Mouse (Mus musculus) layer of hippocampus, postnatal 25 days (tissue): ENCODE measurements at regions not wholly inside any gene's neighbourhood (a gene's known extent, or its start where the extent isn't known, plus 50 kb on each side); places are given as distances from the start of the nearest gene placed in this dataset.

ENCODE experiments used
- DNase-seq, 2 experiments: peaks; one replicate each; pipeline ENCODE4 v3.0.0; 2022; ENCODE audit warnings: mixed read lengths in 2 of 2, low spot score in 1 of 2; ENCODE audit errors: extremely low spot score in 1 of 2

GRCm38 (mm10) chr9:116241933-116242526 is 66.9 kb upstream of the Tgfbr2 start:
- DNase-seq: no peak

GRCm38 (mm10) chr9:116241290-116241689 is 66.1 kb upstream of the Tgfbr2 start:
- no peak for DNase-seq

GRCm38 (mm10) chr9:116236836-116237235 is 61.7 kb upstream of the Tgfbr2 start:
- DNase-seq: no peak

GRCm38 (mm10) chr9:116234170-116234569 is 59.0 kb upstream of the Tgfbr2 start:
- no peak for DNase-seq

GRCm38 (mm10) chr9:116232386-116232785 is 57.2 kb upstream of the Tgfbr2 start:
- no peak for DNase-seq

- DNase-seq: no peak
Measured at GRCm38 (mm10) chr9:116231351-116232311, 56.5 kb upstream of the Tgfbr2 start.

- no peak for DNase-seq
Measured at GRCm38 (mm10) chr9:116230346-116230745, 55.2 kb upstream of the Tgfbr2 start.

GRCm38 (mm10) chr9:116228443-116228842 is 53.3 kb upstream of the Tgfbr2 start:
- DNase-seq: no peak

GRCm38 (mm10) chr9:116227738-116228137 is 52.6 kb upstream of the Tgfbr2 start:
- DNase-seq: no peak
